Mouse (Mus musculus): ENCODE data around the gene Cdk14.

DNA sequence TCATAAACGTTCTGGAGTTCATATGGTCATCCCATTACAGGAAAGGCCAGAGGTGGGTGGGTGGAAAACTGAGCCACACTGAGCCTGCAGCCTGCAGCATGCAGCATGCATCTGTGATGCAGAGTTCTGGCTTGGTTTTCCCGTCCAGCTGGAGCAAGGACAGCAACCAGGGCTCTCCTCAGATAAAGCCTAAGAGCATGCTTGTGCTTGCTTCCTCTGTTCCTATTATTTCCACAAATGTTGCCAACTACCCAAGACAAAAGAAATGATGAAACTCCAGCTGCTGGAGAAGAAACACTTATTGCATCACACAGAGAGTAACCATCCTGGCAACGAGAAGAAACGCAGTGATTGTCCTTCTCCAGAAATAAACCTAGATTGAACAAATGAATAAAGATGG, 539.8 kb downstream of the Cdk14 start:
- TF ChIP-seq CTCF (IDR thresholded peaks at IDR 0.05; ENCODE audit: low read depth), result no peak
- TF ChIP-seq EP300 (IDR thresholded peaks at IDR 0.05; ENCODE audit: low read depth), result no peak
